Mouse (Mus musculus) olfactory bulb, adult 2 months (tissue): ENCODE measurements around the gene Prkcb. TPM values are rescaled to one million over a fixed set of nuclear protein-coding genes. Genes with fewer than 3 reads are reported as not detected.

Experiments
- H3K27ac ChIP-seq: fragments of 200-500 bp; 2 replicates; pipeline ENCODE4 v1.5.1; 2012; ENCODE audit warnings: low read depth, low read length; ENCODE audit not compliant: insufficient read depth
- H3K4me1 ChIP-seq: fragments of 200-500 bp; 2 replicates; pipeline ENCODE4 v1.6.1; 2012; ENCODE audit warnings: low read length; ENCODE audit not compliant: control insufficient read depth, insufficient read depth
- H3K4me3 ChIP-seq: fragments of 200-500 bp; 2 replicates; pipeline ENCODE4 v1.5.1; 2012; ENCODE audit warnings: mild to moderate bottlenecking, low read depth, low read length, moderate library complexity; ENCODE audit not compliant: insufficient read depth
- CTCF ChIP-seq: fragments of 200-500 bp; IDR thresholded peaks from 2 replicates; pipeline ENCODE4 v1.5.1; 2012; ENCODE audit warnings: low read depth, mild to moderate bottlenecking, low read length, moderate library complexity; ENCODE audit not compliant: insufficient read depth
- POLR2A ChIP-seq: fragments of 200-500 bp; IDR thresholded peaks from 2 replicates; pipeline ENCODE4 v1.6.1; 2012; ENCODE audit warnings: mild to moderate bottlenecking, low read depth, low read length, moderate library complexity; ENCODE audit not compliant: insufficient read depth
- WGBS: fragments of 180-500 bp; shearing (Covaris S2); methylation state at CpG from one replicate; pipeline ENCODE4 v1.1.7; 2018; 5-methylcytosine and 5-hydroxymethylcytosine counted together
- polyA plus RNA-seq: library from polyadenylated mRNA; stranded (reverse); fragments of >200 nt; gene quantifications from 2 replicates; pipeline ENCODE4 v1.2.4, GENCODE M21; 2012; ENCODE audit warnings: low replicate concordance; ENCODE audit not compliant: missing spikeins, insufficient read depth, insufficient read length

Prkcb gene
- polyA plus RNA-seq, 1 experiment = 694 TPM

GRCm38 (mm10) chr7:122380336-122381130 is 92.0 kb downstream of the Prkcb start:
- no peak overlapping the region for H3K4me3 ChIP-seq
- TF ChIP-seq POLR2A (no peak), CTCF (no peak)
- no peak overlapping the region for H3K27ac ChIP-seq
- H3K4me1 ChIP-seq = peaks cover 13% of the 10 kb centered on the region
- 90% methylated on average over 10 of the region's 10 CpGs for WGBS

- H3K27ac ChIP-seq = no peak overlapping the region
Observed at GRCm38 (mm10) chr7:122381560-122381959, 93.0 kb downstream of the Prkcb start.

GRCm38 (mm10) chr7:122383260-122383659 is 94.7 kb downstream of the Prkcb start:
- WGBS = 89% methylated on average over 2 of the region's 2 CpGs
- H3K27ac ChIP-seq = no peak overlapping the region
- peaks cover 17% of the 10 kb centered on the region for H3K4me1 ChIP-seq
- no peak overlapping the region for H3K4me3 ChIP-seq
- no peak for TF ChIP-seq POLR2A
- TF ChIP-seq CTCF = no peak

More at GRCm38 (mm10) chr7:122381560-122381959, 93.0 kb downstream of the Prkcb start:
- H3K4me1 ChIP-seq = peaks cover 13% of the 10 kb centered on the region
- 79% methylated on average over 10 of the region's 10 CpGs for WGBS
- H3K4me3 ChIP-seq = no peak overlapping the region
- TF ChIP-seq CTCF = no peak

- WGBS = 96% methylated on average over 8 of the region's 8 CpGs
- TF ChIP-seq CTCF = no peak
- no peak overlapping the region for H3K4me3 ChIP-seq
- peaks cover 23% of the 10 kb centered on the region for H3K4me1 ChIP-seq
- H3K27ac ChIP-seq = no peak overlapping the region
Observed at GRCm38 (mm10) chr7:122384891-122385290, 96.3 kb downstream of the Prkcb start.

GRCm38 (mm10) chr7:122386567-122386966 is 98.0 kb downstream of the Prkcb start:
- WGBS = 96% methylated on average over 1 of the region's 1 CpGs

GRCm38 (mm10) chr7:122387896-122388295 is 99.3 kb downstream of the Prkcb start:
- Histone ChIP-seq H3K4me1 (peaks cover 27% of the 10 kb centered on the region), H3K4me3 (no peak overlapping the region), H3K27ac (no peak overlapping the region)
- TF ChIP-seq CTCF = no peak
- no peak for TF ChIP-seq POLR2A
- WGBS = 82% methylated on average over 4 of the region's 4 CpGs

More at GRCm38 (mm10) chr7:122386567-122386966, 98.0 kb downstream of the Prkcb start:
- TF ChIP-seq POLR2A (no peak), CTCF (no peak)
- H3K4me1 ChIP-seq = peaks cover 27% of the 10 kb centered on the region
- no peak overlapping the region for H3K4me3 ChIP-seq
- no peak overlapping the region for H3K27ac ChIP-seq

- TF ChIP-seq CTCF = no peak
- no peak for TF ChIP-seq POLR2A
- 59% methylated on average over 5 of the region's 5 CpGs for WGBS
- Histone ChIP-seq H3K4me1 (peaks cover 27% of the 10 kb centered on the region), H3K27ac (no peak overlapping the region), H3K4me3 (no peak overlapping the region)
Observed at GRCm38 (mm10) chr7:122388858-122389257, 100.3 kb downstream of the Prkcb start.

GRCm38 (mm10) chr7:122389633-122390032 is 101.1 kb downstream of the Prkcb start:
- TF ChIP-seq POLR2A (no peak), CTCF (no peak)
- Histone ChIP-seq H3K27ac (peak overlapping the region; percentile 72), H3K4me3 (no peak overlapping the region), H3K4me1 (peaks cover 27% of the 10 kb centered on the region)
- WGBS = 11% methylated on average over 6 of the region's 6 CpGs

GRCm38 (mm10) chr7:122390200-122390599 is 101.6 kb downstream of the Prkcb start:
- WGBS = 36% methylated on average over 5 of the region's 5 CpGs
- TF ChIP-seq POLR2A = no peak
- no peak for TF ChIP-seq CTCF
- Histone ChIP-seq H3K27ac (peak overlapping the region; percentile 72), H3K4me3 (no peak overlapping the region), H3K4me1 (peaks cover 27% of the 10 kb centered on the region)
